Mouse (Mus musculus) heart, adult 2 months (tissue): Measurements from ENCODE around the gene Tdrd12.
A peak's percentile ranks its signal among the peaks of the same experiment; 100 is the strongest.

Experiments
- CTCF ChIP-seq: fragments of 200-600 bp; IDR thresholded peaks from 2 replicates; pipeline ENCODE4 v1.8.1; 2022; ENCODE audit warnings: antibody characterized with exemption, mild to moderate bottlenecking, moderate library complexity
- EP300 ChIP-seq: fragments of 200-500 bp; IDR thresholded peaks from 2 replicates; pipeline ENCODE4 v1.6.1; 2011; ENCODE audit warnings: low read depth, low read length, control low read depth; ENCODE audit not compliant: insufficient read depth

GRCm38 (mm10) chr7:35501995-35502394 is 35.5 kb downstream of the Tdrd12 start:
- TF ChIP-seq CTCF, result peak; percentile 45
- no peak for TF ChIP-seq EP300
